Mouse (Mus musculus): Measurements from ENCODE around the gene Adam22.

DNA sequence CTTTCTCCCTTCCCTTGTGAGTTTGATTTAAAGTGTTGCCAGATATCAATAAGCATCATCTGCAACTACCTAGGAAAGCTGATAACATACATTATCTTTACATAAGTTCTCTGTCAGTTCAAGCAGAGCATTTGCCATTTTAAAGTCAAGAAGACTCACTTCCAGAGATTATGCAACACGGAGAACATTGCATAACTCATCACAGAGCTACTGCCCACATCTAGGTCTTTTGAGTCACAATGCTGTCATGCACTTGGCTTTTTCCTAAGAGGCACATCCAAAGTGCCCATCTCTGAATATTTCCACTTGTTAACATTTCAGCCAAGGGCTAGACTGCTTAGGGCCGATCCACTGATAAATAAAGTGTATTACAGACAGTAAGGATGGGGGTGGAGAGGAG is 55.6 kb downstream of the Adam22 start:
- TF ChIP-seq POLR2A (IDR thresholded peaks at IDR 0.05; ENCODE audit: low read depth, low read length) (no peak), CTCF (conservative IDR thresholded peaks at IDR 0.05; ENCODE audit: insufficient read depth, insufficient read length, low read depth, low read length) (no peak)

Data from kidney, adult 2 months (tissue).